Mouse (Mus musculus): ENCODE results near the gene Arl5a. TPM values are rescaled to one million over a fixed set of nuclear protein-coding genes. Genes with fewer than 3 reads are reported as not detected.

Arl5a gene
- polyA plus RNA-seq, 1 experiment: 8.8 TPM

- Histone ChIP-seq H3K79me3 (ENCODE audit: low read depth) (no peaks in the 10 kb centered on the region), H3K4me3 (ENCODE audit: insufficient read depth, poor library complexity, severe bottlenecking) (no peak overlapping the region), H3K36me3 (ENCODE audit: control insufficient read depth, insufficient read depth) (no peaks in the 10 kb centered on the region), H3K27me3 (ENCODE audit: control insufficient read depth, insufficient read depth, insufficient read length) (no peaks in the 10 kb centered on the region), H3K79me2 (ENCODE audit: control insufficient read depth, insufficient read depth) (no peaks in the 10 kb centered on the region), H3ac (ENCODE audit: control insufficient read depth, insufficient read length, low read depth) (no peak overlapping the region)
- no peak for TF ChIP-seq CEBPB (IDR thresholded peaks at IDR 0.05; ENCODE audit: low read depth)
- TF ChIP-seq CTCF (IDR thresholded peaks at IDR 0.05; ENCODE audit: control insufficient read depth, insufficient read depth, insufficient read length): no peak
- TF ChIP-seq FOSL1 (IDR thresholded peaks at IDR 0.05; ENCODE audit: insufficient read depth, low read length, poor library complexity, severe bottlenecking): no peak
- TF ChIP-seq MYOG (IDR thresholded peaks at IDR 0.05; ENCODE audit: control insufficient read depth, extremely low read depth, insufficient read length): no peak
- no peak for TF ChIP-seq USF1 (IDR thresholded peaks at IDR 0.05; ENCODE audit: low read depth)
- no peak for TF ChIP-seq MYOD1 (IDR thresholded peaks at IDR 0.05; ENCODE audit: control insufficient read depth, insufficient read length, low read depth)
Observed at GRCm38 (mm10) chr2:52351029-52351428, 73.7 kb downstream of the Arl5a start.

Other genes starting within 250 kb of the Arl5a start
- gene Neb, start 46.4 kb downstream of the Arl5a start, polyA plus RNA-seq (2012; fragmentation: generic; extraction: Trizol): 0.14 TPM

Data from C2C12 (cell line).